Mouse (Mus musculus): ENCODE measurements around the gene Eng. TPM values are rescaled to one million over a fixed set of nuclear protein-coding genes. Genes with fewer than 3 reads are reported as not detected.
A peak's percentile ranks its signal among the peaks of the same experiment; 100 is the strongest.

The Eng gene
- polyA plus RNA-seq, 1 experiment from 2014 or later: 83.8 TPM

GRCm38 (mm10) chr2:32647366-32647765 lies 971 bp downstream of the Eng start:
- Histone ChIP-seq H3K4me3 (replicated peaks) (peak overlapping the region; percentile 48), H3K36me3 (no peaks in the 10 kb centered on the region), H3K27ac (replicated peaks) (no peak overlapping the region), H3K4me2 (replicated peaks) (peak overlapping the region; percentile 52), H3K9me3 (replicated peaks) (no peaks in the 10 kb centered on the region), H3K9ac (peak overlapping the region; percentile 45; the same call in 1 of the 2 replicates), H3K27me3 (no peaks in the 10 kb centered on the region), H3K4me1 (peaks cover 47% of the 10 kb centered on the region)
- no peak for ATAC-seq (ENCODE audit: insufficient number of reproducible peaks, low FRiP score, low TSS enrichment, low read depth)
- 72% methylated on average over 7 of the region's 7 CpGs for WGBS

- Histone ChIP-seq H3K9me3 (replicated peaks) (no peaks in the 10 kb centered on the region), H3K27me3 (no peaks in the 10 kb centered on the region), H3K4me2 (replicated peaks) (no peak overlapping the region), H3K4me1 (peaks cover 32% of the 10 kb centered on the region), H3K4me3 (replicated peaks) (no peak overlapping the region), H3K36me3 (0 out of 2 replicates have a peak, but pooled peaks cover 13% of the 10 kb centered on the region), H3K27ac (replicated peaks) (no peak overlapping the region), H3K9ac (no peak overlapping the region)
- 39% methylated on average over 7 of the region's 7 CpGs for WGBS
- ATAC-seq (ENCODE audit: insufficient number of reproducible peaks, low FRiP score, low TSS enrichment, low read depth): no peak
These were observed 7.4 kb downstream of the Eng start for GRCm38 (mm10) chr2:32653764-32654163.

GRCm38 (mm10) chr2:32654743-32655393 lies 8.5 kb downstream of the Eng start:
- 56% methylated on average over 14 of the region's 14 CpGs for WGBS
- ATAC-seq (ENCODE audit: insufficient number of reproducible peaks, low FRiP score, low TSS enrichment, low read depth): no peak
- H3K9me3 ChIP-seq (replicated peaks): no peaks in the 10 kb centered on the region
- H3K27me3 ChIP-seq: no peaks in the 10 kb centered on the region
- H3K4me1 ChIP-seq: peaks cover 29% of the 10 kb centered on the region
- 0 out of 2 replicates have a peak overlapping the region, but pooled peaks have one; percentile 5 for H3K9ac ChIP-seq
- H3K27ac ChIP-seq (replicated peaks): peak overlapping the region; percentile 71
- H3K36me3 ChIP-seq: 0 out of 2 replicates have a peak, but pooled peaks cover 13% of the 10 kb centered on the region
- H3K4me3 ChIP-seq (replicated peaks): no peak overlapping the region
- H3K4me2 ChIP-seq (replicated peaks): no peak overlapping the region

- ATAC-seq (ENCODE audit: insufficient number of reproducible peaks, low FRiP score, low TSS enrichment, low read depth): no peak
- Histone ChIP-seq H3K4me2 (replicated peaks) (no peak overlapping the region), H3K9ac (no peak overlapping the region), H3K27me3 (no peaks in the 10 kb centered on the region), H3K36me3 (0 out of 2 replicates have a peak, but pooled peaks cover 13% of the 10 kb centered on the region), H3K27ac (replicated peaks) (peak overlapping the region; percentile 71), H3K4me3 (replicated peaks) (no peak overlapping the region), H3K9me3 (replicated peaks) (no peaks in the 10 kb centered on the region), H3K4me1 (peaks cover 29% of the 10 kb centered on the region)
- WGBS: 67% methylated on average over 3 of the region's 3 CpGs
These were observed 9.0 kb downstream of the Eng start for GRCm38 (mm10) chr2:32655394-32655744.

GRCm38 (mm10) chr2:32655826-32656225 lies 9.4 kb downstream of the Eng start:
- H3K4me1 ChIP-seq: peaks cover 29% of the 10 kb centered on the region
- H3K9me3 ChIP-seq (replicated peaks): no peaks in the 10 kb centered on the region
- peak; percentile 64; the same call in 1 of the 2 replicates for ATAC-seq (ENCODE audit: insufficient number of reproducible peaks, low FRiP score, low TSS enrichment, low read depth)
- no peak overlapping the region for H3K9ac ChIP-seq
- H3K27ac ChIP-seq (replicated peaks): peak overlapping the region; percentile 71
- 33% methylated on average over 12 of the region's 12 CpGs for WGBS
- H3K4me2 ChIP-seq (replicated peaks): no peak overlapping the region
- H3K27me3 ChIP-seq: no peaks in the 10 kb centered on the region
- no peak overlapping the region for H3K4me3 ChIP-seq (replicated peaks)
- 0 out of 2 replicates have a peak, but pooled peaks cover 13% of the 10 kb centered on the region for H3K36me3 ChIP-seq

- no peak for ATAC-seq (ENCODE audit: insufficient number of reproducible peaks, low FRiP score, low TSS enrichment, low read depth)
- no peak overlapping the region for H3K27ac ChIP-seq (replicated peaks)
- 94% methylated on average over 2 of the region's 2 CpGs for WGBS
These were observed 12.5 kb downstream of the Eng start for GRCm38 (mm10) chr2:32658873-32659272.

GRCm38 (mm10) chr2:32661509-32662107 lies 15.2 kb downstream of the Eng start:
- Histone ChIP-seq H3K9me3 (replicated peaks) (no peaks in the 10 kb centered on the region), H3K27me3 (no peaks in the 10 kb centered on the region), H3K4me1 (peaks cover 14% of the 10 kb centered on the region), H3K4me2 (replicated peaks) (no peak overlapping the region), H3K36me3 (0 out of 2 replicates have a peak, but pooled peaks cover 20% of the 10 kb centered on the region), H3K4me3 (replicated peaks) (no peak overlapping the region), H3K9ac (no peak overlapping the region), H3K27ac (replicated peaks) (peak overlapping the region; percentile 76)
- ATAC-seq (ENCODE audit: insufficient number of reproducible peaks, low FRiP score, low TSS enrichment, low read depth): no peak
- 31% methylated on average over 7 of the region's 7 CpGs for WGBS

More at GRCm38 (mm10) chr2:32658873-32659272, 12.5 kb downstream of the Eng start:
- H3K4me2 ChIP-seq (replicated peaks): no peak overlapping the region
- H3K9me3 ChIP-seq (replicated peaks): no peaks in the 10 kb centered on the region
- 0 out of 2 replicates have a peak, but pooled peaks cover 20% of the 10 kb centered on the region for H3K36me3 ChIP-seq
- H3K27me3 ChIP-seq: no peaks in the 10 kb centered on the region
- peaks cover 37% of the 10 kb centered on the region for H3K4me1 ChIP-seq
- no peak overlapping the region for H3K9ac ChIP-seq
- H3K4me3 ChIP-seq (replicated peaks): no peak overlapping the region

- Histone ChIP-seq H3K4me3 (replicated peaks) (no peak overlapping the region), H3K27ac (replicated peaks) (peak overlapping the region; percentile 76), H3K4me1 (peaks cover 14% of the 10 kb centered on the region), H3K9me3 (replicated peaks) (no peaks in the 10 kb centered on the region), H3K36me3 (0 out of 2 replicates have a peak, but pooled peaks cover 20% of the 10 kb centered on the region), H3K4me2 (replicated peaks) (no peak overlapping the region), H3K27me3 (no peaks in the 10 kb centered on the region), H3K9ac (no peak overlapping the region)
- no peak for ATAC-seq (ENCODE audit: insufficient number of reproducible peaks, low FRiP score, low TSS enrichment, low read depth)
- WGBS: 51% methylated on average over 5 of the region's 5 CpGs
These were observed 15.9 kb downstream of the Eng start for GRCm38 (mm10) chr2:32662291-32662690.

- no peak overlapping the region for H3K27ac ChIP-seq (replicated peaks)
- H3K4me3 ChIP-seq (replicated peaks): no peak overlapping the region
- 0 out of 2 replicates have a peak, but pooled peaks cover 13% of the 10 kb centered on the region for H3K36me3 ChIP-seq
- no peaks in the 10 kb centered on the region for H3K27me3 ChIP-seq
- no peak overlapping the region for H3K9ac ChIP-seq
- WGBS: 61% methylated on average over 8 of the region's 8 CpGs
- no peak for ATAC-seq (ENCODE audit: insufficient number of reproducible peaks, low FRiP score, low TSS enrichment, low read depth)
- H3K4me2 ChIP-seq (replicated peaks): no peak overlapping the region
- no peaks in the 10 kb centered on the region for H3K9me3 ChIP-seq (replicated peaks)
- H3K4me1 ChIP-seq: peaks cover 14% of the 10 kb centered on the region
These were observed 18.9 kb downstream of the Eng start for GRCm38 (mm10) chr2:32665345-32665744.

GRCm38 (mm10) chr2:32665853-32666252 lies 19.5 kb downstream of the Eng start:
- H3K9me3 ChIP-seq (replicated peaks): no peaks in the 10 kb centered on the region
- no peak for ATAC-seq (ENCODE audit: insufficient number of reproducible peaks, low FRiP score, low TSS enrichment, low read depth)

GRCm38 (mm10) chr2:32667775-32668174 lies 21.4 kb downstream of the Eng start:
- Histone ChIP-seq H3K27ac (replicated peaks) (no peak overlapping the region), H3K4me2 (replicated peaks) (no peak overlapping the region), H3K9ac (no peak overlapping the region), H3K9me3 (replicated peaks) (no peaks in the 10 kb centered on the region), H3K36me3 (peaks cover 24% of the 10 kb centered on the region), H3K27me3 (no peaks in the 10 kb centered on the region), H3K4me1 (no peaks in the 10 kb centered on the region), H3K4me3 (replicated peaks) (no peak overlapping the region)
- ATAC-seq (ENCODE audit: insufficient number of reproducible peaks, low FRiP score, low TSS enrichment, low read depth): no peak
- 52% methylated on average over 11 of the region's 11 CpGs for WGBS

More at GRCm38 (mm10) chr2:32665853-32666252, 19.5 kb downstream of the Eng start:
- Histone ChIP-seq H3K27ac (replicated peaks) (no peak overlapping the region), H3K4me2 (replicated peaks) (no peak overlapping the region), H3K4me3 (replicated peaks) (no peak overlapping the region), H3K9ac (no peak overlapping the region), H3K27me3 (no peaks in the 10 kb centered on the region), H3K4me1 (peaks cover 14% of the 10 kb centered on the region), H3K36me3 (peaks cover 15% of the 10 kb centered on the region; the same call in 1 of the 2 replicates)
- WGBS: 77% methylated on average over 6 of the region's 6 CpGs

Measured in embryonic facial prominence, embryonic 15.5 days (tissue).